Mouse (Mus musculus) limb, embryonic 13.5 days (tissue): ENCODE measurements at regions not wholly inside any gene's neighbourhood (a gene's known extent, or its start where the extent isn't known, plus 50 kb on each side); places are given as distances from the start of the nearest gene placed in this dataset.
A peak's percentile ranks its signal among the peaks of the same experiment; 100 is the strongest.

ENCODE experiments used
- ATAC-seq: fragments of 200-750 bp; cut with Nextera tagmentation; 2 replicates; pipeline ENCODE4 v1.8.0; 2017; ENCODE audit warnings: low read depth, moderate number of reproducible peaks, moderate TSS enrichment; ENCODE audit not compliant: low FRiP score
- H3K27ac ChIP-seq: fragments of 300-500 bp; sonication (generic); 2 replicates; pipeline ENCODE4 v1.5.1; 2015; ENCODE audit warnings: inconsistent platforms, mild to moderate bottlenecking, moderate library complexity
- H3K27me3 ChIP-seq: fragments of 300-500 bp; sonication (generic); 2 replicates; pipeline ENCODE4 v1.6.1; 2015; ENCODE audit warnings: mild to moderate bottlenecking, inconsistent platforms
- H3K36me3 ChIP-seq: fragments of 300-500 bp; sonication (generic); 2 replicates; pipeline ENCODE4 v1.6.1; 2015; ENCODE audit warnings: inconsistent platforms, mild to moderate bottlenecking, moderate library complexity
- H3K4me1 ChIP-seq: fragments of 300-500 bp; sonication (generic); 2 replicates; pipeline ENCODE4 v1.6.1; 2015; ENCODE audit warnings: inconsistent platforms
- H3K4me2 ChIP-seq: fragments of 300-500 bp; sonication (generic); replicated peaks from 2 replicates; pipeline ENCODE4 v1.6.1; 2015; ENCODE audit warnings: inconsistent platforms, mild to moderate bottlenecking, moderate library complexity
- H3K4me3 ChIP-seq: fragments of 300-500 bp; sonication (generic); 2 replicates; pipeline ENCODE4 v1.5.1; 2015; ENCODE audit warnings: moderate library complexity, mild to moderate bottlenecking, inconsistent platforms
- H3K9ac ChIP-seq: fragments of 300-500 bp; sonication (generic); 2 replicates; pipeline ENCODE4 v1.6.1; 2015; ENCODE audit warnings: mild to moderate bottlenecking, inconsistent platforms
- H3K9me3 ChIP-seq: fragments of 300-500 bp; sonication (generic); 2 replicates; pipeline ENCODE4 v1.6.1; 2016; ENCODE audit warnings: inconsistent platforms
- WGBS: fragments of 180-500 bp; shearing (Covaris S2); methylation state at CpG from one replicate; pipeline ENCODE4 v1.1.7; 2015; 5-methylcytosine and 5-hydroxymethylcytosine counted together

DNA sequence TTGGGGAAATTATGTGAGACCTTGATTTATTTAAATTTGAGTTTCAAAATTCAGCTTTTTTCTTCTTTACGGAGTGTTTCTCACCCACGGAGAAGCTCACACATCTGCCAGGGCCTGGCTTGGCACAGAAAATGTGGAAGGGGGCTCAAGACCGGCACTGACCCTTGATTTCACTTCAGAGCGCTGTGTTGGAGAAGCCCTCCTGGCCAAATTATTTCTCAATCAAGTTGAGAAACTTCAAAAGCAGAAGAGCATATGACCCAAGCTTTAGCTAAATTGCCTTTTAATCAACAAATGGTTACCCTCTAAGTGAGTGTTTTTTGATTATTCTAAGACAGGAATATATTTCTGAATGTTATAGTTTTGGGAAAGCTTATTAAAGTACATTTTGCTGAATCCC is 197.2 kb upstream of the Rgmb start:
- H3K9ac ChIP-seq = no peak overlapping the region
- H3K9me3 ChIP-seq = no peaks in the 10 kb centered on the region
- no peaks in the 10 kb centered on the region for H3K36me3 ChIP-seq
- WGBS = 70% methylated on average over 4 of the region's 4 CpGs
- no peak overlapping the region for H3K4me2 ChIP-seq
- no peaks in the 10 kb centered on the region for H3K27me3 ChIP-seq
- ATAC-seq = no peak
- no peak overlapping the region for H3K27ac ChIP-seq
- H3K4me1 ChIP-seq = no peaks in the 10 kb centered on the region
- no peak overlapping the region for H3K4me3 ChIP-seq

DNA sequence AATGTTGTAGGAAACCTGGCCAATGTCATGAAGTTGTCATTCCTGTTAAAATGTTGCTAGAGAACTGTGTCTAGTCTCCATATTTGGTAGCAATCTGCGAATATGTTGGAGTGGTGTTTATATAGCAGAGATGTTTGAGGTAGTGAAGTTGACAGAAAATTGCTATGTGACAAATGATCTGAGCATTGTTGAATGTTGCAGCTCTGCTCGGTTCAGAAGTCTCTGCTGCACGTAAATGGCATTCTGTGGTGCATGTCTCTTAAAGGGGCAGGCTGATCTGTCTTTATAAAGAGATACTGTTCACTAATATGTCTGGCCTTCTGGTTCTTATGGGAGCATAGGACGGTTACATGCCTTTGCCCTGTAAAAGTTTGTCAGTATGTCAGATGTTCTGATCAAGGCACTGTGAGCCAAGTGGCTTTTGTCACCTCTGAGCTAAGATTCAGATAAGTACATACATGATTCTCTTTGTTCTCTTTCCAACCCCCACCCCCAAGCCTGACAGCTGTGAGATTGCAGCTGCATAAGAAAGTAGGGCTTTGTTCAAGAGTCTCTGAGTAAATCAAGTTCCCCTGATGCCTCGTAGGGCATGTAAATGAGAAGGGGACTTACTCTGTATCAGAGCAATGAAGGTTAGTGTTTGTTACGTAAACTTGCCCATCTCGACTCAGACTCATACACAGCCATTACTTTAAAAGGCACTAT is 174.2 kb upstream of the Rgmb start:
- no peak overlapping the region for H3K4me2 ChIP-seq
- WGBS = 45% methylated on average over 7 of the region's 7 CpGs
- no peak for ATAC-seq
- H3K36me3 ChIP-seq = no peaks in the 10 kb centered on the region
- H3K27ac ChIP-seq = no peak overlapping the region
- no peak overlapping the region for H3K9ac ChIP-seq
- H3K27me3 ChIP-seq = no peaks in the 10 kb centered on the region
- H3K4me1 ChIP-seq = peaks cover 7% of the 10 kb centered on the region; the same call in 1 of the 2 replicates
- no peaks in the 10 kb centered on the region for H3K9me3 ChIP-seq
- no peak overlapping the region for H3K4me3 ChIP-seq

GRCm38 (mm10) chr17:16004002-16004401 is 173.2 kb upstream of the Rgmb start:
- Histone ChIP-seq H3K27me3 (no peaks in the 10 kb centered on the region), H3K4me1 (peaks cover 7% of the 10 kb centered on the region; the same call in 1 of the 2 replicates), H3K36me3 (no peaks in the 10 kb centered on the region), H3K27ac (no peak overlapping the region), H3K4me2 (no peak overlapping the region), H3K9me3 (no peaks in the 10 kb centered on the region), H3K4me3 (no peak overlapping the region), H3K9ac (no peak overlapping the region)
- 78% methylated on average over 4 of the region's 4 CpGs for WGBS
- no peak for ATAC-seq

- no peak overlapping the region for H3K4me2 ChIP-seq
- no peak for ATAC-seq
- no peaks in the 10 kb centered on the region for H3K36me3 ChIP-seq
- no peaks in the 10 kb centered on the region for H3K27me3 ChIP-seq
- H3K9me3 ChIP-seq = peaks cover 3% of the 10 kb centered on the region; the same call in 1 of the 2 replicates
- no peak overlapping the region for H3K27ac ChIP-seq
- no peak overlapping the region for H3K4me3 ChIP-seq
- H3K9ac ChIP-seq = no peak overlapping the region
- 89% methylated on average over 4 of the region's 4 CpGs for WGBS
- 0 out of 2 replicates have a peak, but pooled peaks cover 2% of the 10 kb centered on the region for H3K4me1 ChIP-seq
Observed at GRCm38 (mm10) chr17:15998771-15999170, 167.9 kb upstream of the Rgmb start.

DNA sequence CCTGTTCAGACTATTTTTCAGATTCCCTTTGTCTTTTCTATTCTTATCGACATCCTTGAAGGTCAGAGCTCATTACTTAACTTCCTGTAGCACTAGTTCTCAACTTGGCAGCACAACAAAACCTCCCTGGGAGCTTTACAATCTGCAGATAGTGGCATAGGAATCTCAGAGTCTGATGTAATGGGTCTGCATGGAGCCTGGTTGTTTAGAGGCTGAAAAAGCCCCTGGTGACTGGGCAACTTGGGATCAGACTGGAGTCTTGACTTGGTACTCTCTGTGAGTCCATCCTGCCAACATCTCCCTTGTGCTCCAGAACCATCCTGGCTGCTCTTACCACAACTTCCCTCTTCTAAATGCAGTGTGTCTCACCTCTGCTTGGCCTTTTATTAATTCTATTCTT is 166.4 kb upstream of the Rgmb start:
- peaks cover 3% of the 10 kb centered on the region; the same call in 1 of the 2 replicates for H3K9me3 ChIP-seq
- H3K27me3 ChIP-seq = no peaks in the 10 kb centered on the region
- H3K27ac ChIP-seq = no peak overlapping the region
- H3K4me1 ChIP-seq = 0 out of 2 replicates have a peak, but pooled peaks cover 6% of the 10 kb centered on the region
- no peak overlapping the region for H3K9ac ChIP-seq
- H3K36me3 ChIP-seq = no peaks in the 10 kb centered on the region
- H3K4me3 ChIP-seq = no peak overlapping the region
- no peak overlapping the region for H3K4me2 ChIP-seq
- 35% methylated on average over 1 of the region's 1 CpGs for WGBS
- ATAC-seq = no peak

DNA sequence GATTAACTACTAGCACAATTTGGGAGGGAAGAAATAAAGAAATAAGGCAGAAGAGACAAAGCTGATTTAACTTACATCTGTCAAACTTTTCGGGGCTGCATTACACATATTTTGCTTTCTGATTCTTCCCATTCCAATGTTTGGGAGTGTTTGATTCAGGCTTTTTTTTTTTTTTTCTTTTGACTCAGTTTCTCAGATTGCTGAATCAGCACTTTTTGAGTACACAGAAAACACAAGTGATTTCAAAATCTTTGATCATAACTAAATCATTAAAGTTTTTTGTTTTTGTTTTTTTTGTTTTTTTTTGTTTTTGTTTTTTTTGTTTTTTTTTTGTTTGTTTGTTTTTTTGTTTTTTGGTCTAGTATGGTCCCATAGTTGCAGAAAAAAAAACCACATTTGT is 164.7 kb upstream of the Rgmb start:
- no peak for ATAC-seq
- Histone ChIP-seq H3K9me3 (peaks cover 3% of the 10 kb centered on the region; the same call in 1 of the 2 replicates), H3K4me2 (no peak overlapping the region), H3K4me3 (no peak overlapping the region), H3K27me3 (no peaks in the 10 kb centered on the region), H3K4me1 (0 out of 2 replicates have a peak, but pooled peaks cover 6% of the 10 kb centered on the region), H3K36me3 (no peaks in the 10 kb centered on the region), H3K27ac (no peak overlapping the region), H3K9ac (no peak overlapping the region)
- 91% methylated on average over 1 of the region's 1 CpGs for WGBS

DNA sequence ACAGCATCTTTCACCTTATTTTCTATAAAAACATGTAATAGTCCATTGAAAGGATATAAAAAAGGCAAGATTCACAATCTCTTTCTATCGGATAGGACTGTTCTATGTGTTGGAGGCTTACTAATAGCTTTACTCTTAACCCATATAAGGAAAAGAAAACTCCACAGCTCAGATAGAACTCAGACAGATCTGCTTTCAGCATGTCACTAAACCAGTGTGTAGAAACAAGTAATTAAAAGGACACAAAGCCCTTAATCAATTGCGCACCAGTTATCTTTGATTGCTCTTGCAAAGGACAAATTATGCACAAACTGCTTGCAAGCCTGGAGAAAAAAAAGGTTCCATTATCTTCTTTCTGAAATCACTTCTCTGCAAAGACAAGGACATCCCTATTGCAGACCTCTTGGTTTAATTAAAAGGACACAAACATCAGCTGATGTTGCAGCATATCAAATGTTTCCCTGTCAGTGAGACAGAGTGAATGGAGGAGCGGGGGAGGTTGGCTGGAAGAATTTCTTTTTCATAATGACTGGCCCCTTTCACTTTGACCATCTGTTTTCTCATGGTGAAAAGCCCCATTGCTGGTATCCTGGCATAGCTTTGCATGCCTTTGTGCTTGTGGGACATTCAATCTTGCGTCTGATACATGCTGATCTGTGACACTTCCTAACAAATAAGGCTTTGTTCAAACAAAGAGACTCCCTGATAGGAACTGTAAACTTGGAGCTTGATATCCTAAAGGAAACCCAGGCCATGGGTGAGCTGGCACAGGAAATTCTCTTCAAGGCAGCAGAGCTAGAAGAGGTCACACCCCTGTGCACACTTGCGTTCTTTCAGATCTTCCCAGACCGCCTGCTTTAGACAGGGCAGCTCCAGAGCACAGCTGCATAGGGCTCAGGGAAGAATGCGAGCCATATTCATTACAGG is 162.8 kb upstream of the Rgmb start:
- Histone ChIP-seq H3K4me1 (0 out of 2 replicates have a peak, but pooled peaks cover 6% of the 10 kb centered on the region), H3K27me3 (no peaks in the 10 kb centered on the region), H3K4me2 (no peak overlapping the region), H3K4me3 (no peak overlapping the region), H3K9me3 (peaks cover under 1% of the 10 kb centered on the region; the same call in 1 of the 2 replicates), H3K36me3 (no peaks in the 10 kb centered on the region), H3K27ac (no peak overlapping the region), H3K9ac (no peak overlapping the region)
- 46% methylated on average over 7 of the region's 7 CpGs for WGBS
- ATAC-seq = peak; percentile 84

- no peaks in the 10 kb centered on the region for H3K36me3 ChIP-seq
- 0 out of 2 replicates have a peak, but pooled peaks cover 6% of the 10 kb centered on the region for H3K4me1 ChIP-seq
- 55% methylated on average over 5 of the region's 5 CpGs for whole genome bisulfite sequencing
- H3K27ac ChIP-seq = no peak overlapping the region
- H3K9me3 ChIP-seq = no peaks in the 10 kb centered on the region
- no peak overlapping the region for H3K4me2 ChIP-seq
- H3K4me3 ChIP-seq = no peak overlapping the region
- no peak for ATAC-seq
- H3K9ac ChIP-seq = no peak overlapping the region
- no peaks in the 10 kb centered on the region for H3K27me3 ChIP-seq
Observed at GRCm38 (mm10) chr17:15991916-15992315, 161.1 kb upstream of the Rgmb start.

- Histone ChIP-seq H3K4me1 (0 out of 2 replicates have a peak, but pooled peaks cover 6% of the 10 kb centered on the region), H3K9me3 (no peaks in the 10 kb centered on the region), H3K4me3 (no peak overlapping the region), H3K4me2 (no peak overlapping the region), H3K27me3 (no peaks in the 10 kb centered on the region), H3K9ac (no peak overlapping the region), H3K27ac (no peak overlapping the region), H3K36me3 (no peaks in the 10 kb centered on the region)
- no peak for ATAC-seq
- 23% methylated on average over 6 of the region's 6 CpGs for WGBS
Observed at GRCm38 (mm10) chr17:15990303-15990702, 159.5 kb upstream of the Rgmb start.

- Histone ChIP-seq H3K9me3 (no peaks in the 10 kb centered on the region), H3K4me2 (no peak overlapping the region), H3K27ac (no peak overlapping the region), H3K4me1 (no peaks in the 10 kb centered on the region; the same call in 1 of the 2 replicates), H3K4me3 (no peak overlapping the region), H3K9ac (no peak overlapping the region), H3K36me3 (no peaks in the 10 kb centered on the region), H3K27me3 (no peaks in the 10 kb centered on the region)
- ATAC-seq = no peak
- 57% methylated on average over 2 of the region's 2 CpGs for WGBS
Observed at GRCm38 (mm10) chr17:15981558-15981957, 150.7 kb upstream of the Rgmb start.

GRCm38 (mm10) chr17:15977374-15978031 is 146.7 kb upstream of the Rgmb start:
- WGBS = 41% methylated on average over 7 of the region's 7 CpGs
- Histone ChIP-seq H3K36me3 (no peaks in the 10 kb centered on the region), H3K27me3 (no peaks in the 10 kb centered on the region), H3K4me1 (no peaks in the 10 kb centered on the region; the same call in 1 of the 2 replicates), H3K4me2 (no peak overlapping the region), H3K9ac (no peak overlapping the region), H3K4me3 (no peak overlapping the region), H3K27ac (no peak overlapping the region), H3K9me3 (no peaks in the 10 kb centered on the region)
- peak; percentile 87 for ATAC-seq

GRCm38 (mm10) chr17:15971351-15971685 is 140.5 kb upstream of the Rgmb start:
- Histone ChIP-seq H3K4me3 (no peak overlapping the region), H3K4me1 (no peaks in the 10 kb centered on the region), H3K9me3 (no peaks in the 10 kb centered on the region), H3K36me3 (no peaks in the 10 kb centered on the region), H3K4me2 (no peak overlapping the region), H3K9ac (no peak overlapping the region), H3K27me3 (no peaks in the 10 kb centered on the region), H3K27ac (no peak overlapping the region)
- ATAC-seq = no peak
- 92% methylated on average over 3 of the region's 3 CpGs for WGBS
